Mouse (Mus musculus) stomach, embryonic 14.5 days (tissue): ENCODE results near the gene St7. TPM values are rescaled to one million over a fixed set of nuclear protein-coding genes. Genes with fewer than 3 reads are reported as not detected.

Source experiments
- ATAC-seq: fragments of 200-750 bp; cut with Nextera tagmentation; 2 replicates; pipeline ENCODE4 v1.8.0; 2017; ENCODE audit warnings: low read depth, moderate TSS enrichment; ENCODE audit not compliant: insufficient number of reproducible peaks, insufficient read depth, low FRiP score
- H3K27ac ChIP-seq: fragments of 300-500 bp; sonication (generic); 2 replicates; pipeline ENCODE4 v1.5.1; 2014; ENCODE audit warnings: mild to moderate bottlenecking, low read length, moderate library complexity, mixed read lengths
- H3K27me3 ChIP-seq: fragments of 300-500 bp; sonication (generic); 2 replicates; pipeline ENCODE4 v1.6.1; 2014; ENCODE audit warnings: low read length, control low read depth, mixed read lengths; ENCODE audit not compliant: control insufficient read depth, insufficient read depth
- H3K36me3 ChIP-seq: fragments of 300-500 bp; sonication (generic); 2 replicates; pipeline ENCODE4 v1.6.1; 2014; ENCODE audit warnings: mild to moderate bottlenecking, control low read depth, low read length, moderate library complexity, mixed read lengths; ENCODE audit not compliant: control insufficient read depth, insufficient read depth
- H3K4me1 ChIP-seq: fragments of 300-500 bp; sonication (generic); 2 replicates; pipeline ENCODE4 v1.6.1; 2014; ENCODE audit warnings: low read length, control low read depth, mixed read lengths; ENCODE audit not compliant: control insufficient read depth, insufficient read depth
- H3K4me2 ChIP-seq: fragments of 300-500 bp; sonication (generic); replicated peaks from 2 replicates; pipeline ENCODE4 v1.6.1; 2014; ENCODE audit warnings: low read depth, low read length, control low read depth
- H3K4me3 ChIP-seq: fragments of 300-500 bp; sonication (generic); 2 replicates; pipeline ENCODE4 v1.5.1; 2014; ENCODE audit warnings: low read depth, low read length, control low read depth
- H3K9ac ChIP-seq: fragments of 300-500 bp; sonication (generic); replicated peaks from 2 replicates; pipeline ENCODE4 v1.6.1; 2014; ENCODE audit warnings: low read depth, mild to moderate bottlenecking, control low read depth, low read length, moderate library complexity, mixed read lengths
- H3K9me3 ChIP-seq: fragments of 300-500 bp; sonication (generic); 2 replicates; pipeline ENCODE4 v1.6.1; 2016; ENCODE audit warnings: low read depth, low read length, control low read depth; ENCODE audit not compliant: control insufficient read depth
- WGBS: fragments of 180-500 bp; shearing (Covaris S2); extraction: QIAGEN DNeasy Blood & Tissue Kit; methylation state at CpG from one replicate; pipeline ENCODE4 v1.1.7; 2014; 5-methylcytosine and 5-hydroxymethylcytosine counted together
- polyA plus RNA-seq: library from polyadenylated mRNA; unstranded; fragments of >200 nt; fragmentation: Nextera tagmentation; extraction: Ambion mirVana; gene quantifications from 2 replicates; pipeline ENCODE4 v1.2.1, GENCODE M21; 2014

The St7 gene
- polyA plus RNA-seq, 1 experiment from 2014 or later, result 29.9 TPM

- Histone ChIP-seq H3K4me2 (no peak overlapping the region), H3K9ac (no peak overlapping the region), H3K4me1 (0 out of 2 replicates have a peak, but pooled peaks cover 2% of the 10 kb centered on the region), H3K27ac (no peak overlapping the region), H3K36me3 (no peaks in the 10 kb centered on the region), H3K9me3 (no peaks in the 10 kb centered on the region), H3K4me3 (no peak overlapping the region), H3K27me3 (no peaks in the 10 kb centered on the region)
- ATAC-seq, result no peak
- WGBS, result 69% methylated on average over 6 of the region's 6 CpGs
These were observed 63.2 kb downstream of the St7 start for GRCm38 (mm10) chr6:17755902-17756301.

- no peaks in the 10 kb centered on the region for H3K27me3 ChIP-seq
- no peaks in the 10 kb centered on the region for H3K9me3 ChIP-seq
- H3K9ac ChIP-seq, result no peak overlapping the region
- H3K27ac ChIP-seq, result no peak overlapping the region
- H3K4me1 ChIP-seq, result 0 out of 2 replicates have a peak, but pooled peaks cover 2% of the 10 kb centered on the region
- H3K4me2 ChIP-seq, result no peak overlapping the region
- H3K36me3 ChIP-seq, result no peaks in the 10 kb centered on the region
- 70% methylated on average over 4 of the region's 4 CpGs for WGBS
- ATAC-seq, result no peak
- no peak overlapping the region for H3K4me3 ChIP-seq
These were observed 65.8 kb downstream of the St7 start for GRCm38 (mm10) chr6:17758568-17758967.

- no peak overlapping the region for H3K4me3 ChIP-seq
- H3K4me2 ChIP-seq, result no peak overlapping the region
- H3K27ac ChIP-seq, result no peak overlapping the region
- H3K9me3 ChIP-seq, result no peaks in the 10 kb centered on the region
- H3K9ac ChIP-seq, result no peak overlapping the region
- no peaks in the 10 kb centered on the region for H3K4me1 ChIP-seq
- 66% methylated on average over 9 of the region's 9 CpGs for WGBS
- no peaks in the 10 kb centered on the region for H3K36me3 ChIP-seq
- ATAC-seq, result no peak
- H3K27me3 ChIP-seq, result no peaks in the 10 kb centered on the region
These were observed 71.4 kb downstream of the St7 start for GRCm38 (mm10) chr6:17763963-17764659.

GRCm38 (mm10) chr6:17764660-17764998 lies 71.9 kb downstream of the St7 start:
- no peak overlapping the region for H3K27ac ChIP-seq
- H3K27me3 ChIP-seq, result no peaks in the 10 kb centered on the region
- H3K9ac ChIP-seq, result no peak overlapping the region
- 82% methylated on average over 2 of the region's 2 CpGs for WGBS
- no peaks in the 10 kb centered on the region for H3K9me3 ChIP-seq
- H3K4me2 ChIP-seq, result no peak overlapping the region
- no peak overlapping the region for H3K4me3 ChIP-seq
- no peak for ATAC-seq
- no peaks in the 10 kb centered on the region for H3K36me3 ChIP-seq
- no peaks in the 10 kb centered on the region for H3K4me1 ChIP-seq

GRCm38 (mm10) chr6:17769972-17770644 lies 77.4 kb downstream of the St7 start:
- no peak overlapping the region for H3K27ac ChIP-seq
- H3K9ac ChIP-seq, result no peak overlapping the region
- no peaks in the 10 kb centered on the region for H3K36me3 ChIP-seq
- no peak for ATAC-seq
- no peaks in the 10 kb centered on the region for H3K27me3 ChIP-seq
- H3K4me3 ChIP-seq, result no peak overlapping the region
- H3K9me3 ChIP-seq, result no peaks in the 10 kb centered on the region
- H3K4me2 ChIP-seq, result no peak overlapping the region
- H3K4me1 ChIP-seq, result no peaks in the 10 kb centered on the region
- WGBS, result 76% methylated on average over 9 of the region's 9 CpGs

GRCm38 (mm10) chr6:17770645-17771345 lies 78.1 kb downstream of the St7 start:
- Histone ChIP-seq H3K27me3 (no peaks in the 10 kb centered on the region), H3K4me1 (no peaks in the 10 kb centered on the region), H3K9ac (no peak overlapping the region), H3K4me3 (no peak overlapping the region), H3K27ac (no peak overlapping the region), H3K36me3 (no peaks in the 10 kb centered on the region), H3K9me3 (no peaks in the 10 kb centered on the region), H3K4me2 (no peak overlapping the region)
- WGBS, result 51% methylated on average over 8 of the region's 8 CpGs
- ATAC-seq, result no peak

- H3K9ac ChIP-seq, result no peak overlapping the region
- no peak overlapping the region for H3K4me2 ChIP-seq
- H3K9me3 ChIP-seq, result no peaks in the 10 kb centered on the region
- H3K4me3 ChIP-seq, result no peak overlapping the region
- no peaks in the 10 kb centered on the region for H3K27me3 ChIP-seq
- WGBS, result 80% methylated on average over 1 of the region's 1 CpGs
- no peak overlapping the region for H3K27ac ChIP-seq
- no peak for ATAC-seq
- no peaks in the 10 kb centered on the region for H3K4me1 ChIP-seq
- H3K36me3 ChIP-seq, result no peaks in the 10 kb centered on the region
These were observed 78.7 kb downstream of the St7 start for GRCm38 (mm10) chr6:17771456-17771855.

GRCm38 (mm10) chr6:17772514-17772913 lies 79.8 kb downstream of the St7 start:
- 73% methylated on average over 3 of the region's 3 CpGs for WGBS
- H3K4me2 ChIP-seq, result no peak overlapping the region
- H3K27me3 ChIP-seq, result no peaks in the 10 kb centered on the region
- H3K27ac ChIP-seq, result no peak overlapping the region
- H3K4me1 ChIP-seq, result no peaks in the 10 kb centered on the region
- ATAC-seq, result no peak
- H3K9ac ChIP-seq, result no peak overlapping the region
- no peaks in the 10 kb centered on the region for H3K9me3 ChIP-seq
- H3K4me3 ChIP-seq, result no peak overlapping the region
- H3K36me3 ChIP-seq, result no peaks in the 10 kb centered on the region
